Mouse (Mus musculus): ENCODE results near the gene Me1.

Gene Me1

DNA sequence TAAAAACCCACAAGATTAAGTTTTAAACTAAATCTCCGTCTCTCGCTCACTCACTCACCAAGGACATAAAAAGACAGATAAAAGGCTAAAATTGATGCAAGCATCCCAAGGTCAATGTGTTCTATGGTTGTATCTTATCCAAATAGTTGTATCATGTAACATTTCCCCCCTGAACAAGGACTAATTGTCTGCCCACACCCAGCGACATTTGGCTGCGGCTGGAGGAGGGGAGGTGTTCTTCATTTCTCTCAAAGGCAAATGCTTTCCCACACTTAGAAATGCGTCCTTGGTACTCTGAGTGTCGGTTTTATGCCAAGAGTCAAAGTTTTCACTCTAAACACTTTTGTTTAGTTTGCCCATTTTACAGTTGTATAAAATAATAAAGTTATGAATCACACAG lies 13.2 kb upstream of the Me1 start:
- no peak for DNase-seq (ENCODE audit: low spot score in 2 of 2)

DNA sequence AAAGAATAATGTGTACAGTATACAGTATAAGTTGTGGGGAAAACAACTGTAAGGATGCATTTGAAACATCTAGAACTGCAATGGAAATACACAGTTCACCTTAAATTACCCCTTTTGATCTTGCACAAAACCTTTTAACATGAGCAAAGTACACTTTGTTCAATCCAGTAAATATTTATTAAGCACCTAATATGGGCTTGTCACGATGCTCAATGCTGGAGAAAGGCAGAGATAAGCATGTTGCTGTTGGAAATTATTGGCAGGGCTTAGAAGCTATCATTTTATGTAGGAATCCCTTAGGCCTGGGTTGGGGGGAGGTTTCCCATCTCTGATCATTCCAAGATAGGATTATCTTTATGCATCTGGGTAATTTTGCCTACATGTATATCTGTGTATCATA lies 11.7 kb upstream of the Me1 start:
- no peak for DNase-seq (ENCODE audit: low spot score in 2 of 2)

DNA sequence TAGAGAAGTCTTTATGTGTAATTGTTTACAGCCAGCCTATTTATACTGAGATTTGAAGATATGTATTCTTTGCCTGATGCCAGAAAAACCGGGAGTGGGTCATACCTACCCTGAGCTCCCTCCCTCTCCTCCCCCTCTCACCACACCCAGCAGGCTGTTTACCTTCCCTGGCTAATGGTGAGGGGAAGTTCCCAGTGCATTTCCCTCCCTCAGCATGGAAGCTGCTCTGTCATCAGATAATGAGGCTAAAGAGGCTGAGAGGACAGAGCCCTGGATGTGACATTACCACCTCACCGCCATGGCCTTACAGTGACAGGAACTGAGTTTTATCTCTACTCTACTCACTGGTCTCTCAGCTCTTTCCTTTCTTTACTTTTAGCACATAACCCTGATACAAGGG lies 6.1 kb upstream of the Me1 start:
- no peak for DNase-seq (ENCODE audit: low spot score in 2 of 2)

DNA sequence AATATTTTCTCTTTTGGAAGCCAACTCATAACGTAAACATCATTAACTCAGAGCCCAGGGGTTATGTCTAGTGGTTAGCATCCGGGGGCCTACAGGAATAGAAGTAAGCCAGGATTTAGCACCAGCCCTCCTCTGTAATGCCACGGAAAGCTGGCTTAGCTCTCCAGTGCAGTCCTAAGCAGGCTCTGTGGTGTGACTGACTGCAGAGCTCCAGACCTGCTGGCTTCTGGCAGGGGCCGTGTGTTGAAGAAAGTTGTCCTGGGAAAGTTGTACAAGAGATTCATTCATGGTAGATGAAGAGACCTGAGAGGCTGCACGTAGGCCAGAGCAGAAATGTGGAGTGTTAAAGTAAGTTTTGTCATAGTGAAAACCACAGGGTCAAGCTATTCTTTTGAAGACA lies 5.5 kb upstream of the Me1 start:
- no peak for DNase-seq (ENCODE audit: low spot score in 2 of 2)

DNA sequence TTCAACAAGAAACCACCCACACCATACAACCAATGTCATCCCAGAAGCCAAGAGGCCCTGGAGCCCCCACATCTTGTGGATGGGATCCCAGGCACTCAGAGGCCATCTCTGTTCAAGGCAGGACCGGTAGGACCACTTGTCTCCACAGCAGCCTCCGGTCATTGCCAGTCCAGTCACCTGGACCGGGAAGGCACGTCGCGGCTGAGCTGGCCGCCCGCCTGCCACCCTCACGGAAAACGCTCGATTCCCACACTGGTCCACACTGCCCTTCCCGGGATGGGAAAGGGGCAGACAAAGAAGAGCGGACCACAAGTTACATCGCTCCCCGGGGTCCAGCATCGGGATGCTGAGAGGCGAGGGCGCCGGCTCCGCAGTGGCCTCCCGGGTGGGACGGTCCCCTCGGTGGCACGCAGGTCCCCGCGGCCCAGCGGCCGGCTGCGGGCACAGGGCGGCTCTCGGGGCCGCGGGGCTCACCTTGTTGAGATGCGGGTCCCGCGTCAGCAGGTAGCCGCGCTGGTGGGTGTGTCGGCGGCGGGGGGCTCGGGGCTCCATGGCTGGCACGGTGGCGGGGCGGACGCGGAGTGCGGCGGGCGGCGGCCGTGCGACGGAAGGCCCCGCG lies 445 bp downstream of the Me1 start:
- peak in 1 of 2 experiments; percentile 39 for DNase-seq (ENCODE audit: low spot score in 2 of 2)

DNA sequence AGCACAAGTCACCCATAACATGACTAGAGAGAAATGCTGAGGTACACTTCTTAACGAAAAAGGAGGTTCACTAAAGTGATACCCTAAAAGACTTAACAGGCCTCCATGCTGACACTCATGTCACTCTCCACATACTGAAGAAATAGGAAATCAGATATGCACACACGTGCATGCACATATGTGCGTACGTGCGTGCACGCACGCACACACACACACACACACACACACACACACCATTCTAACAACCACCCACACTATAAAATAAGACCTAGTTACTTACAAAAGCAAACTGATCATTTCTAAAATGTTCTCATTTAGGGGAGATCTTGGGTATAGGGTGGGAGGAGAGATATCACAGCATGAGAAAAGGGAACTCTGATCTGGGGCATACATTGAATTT lies 1.1 kb downstream of the Me1 start:
- no peak for DNase-seq (ENCODE audit: low spot score in 2 of 2)

DNA sequence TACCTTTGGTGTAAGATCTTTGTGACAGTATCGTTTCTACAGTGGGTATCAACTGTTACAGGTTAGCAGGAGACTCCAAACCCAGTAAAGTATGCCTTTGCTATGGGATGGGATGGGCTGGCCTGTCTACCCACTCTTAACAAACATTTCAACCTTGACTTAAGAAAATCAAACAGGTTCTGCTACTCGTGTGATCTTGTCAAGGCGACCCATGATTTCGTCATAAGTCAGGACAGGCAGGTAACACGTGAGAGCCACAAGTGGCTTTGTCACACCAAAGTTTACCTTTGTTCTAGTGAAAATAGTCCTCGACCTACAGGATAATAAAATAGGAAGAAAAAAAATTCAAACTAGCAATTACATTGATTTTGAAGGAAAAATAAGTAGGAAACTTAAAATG lies 1.8 kb downstream of the Me1 start:
- no peak for DNase-seq (ENCODE audit: low spot score in 2 of 2)

DNA sequence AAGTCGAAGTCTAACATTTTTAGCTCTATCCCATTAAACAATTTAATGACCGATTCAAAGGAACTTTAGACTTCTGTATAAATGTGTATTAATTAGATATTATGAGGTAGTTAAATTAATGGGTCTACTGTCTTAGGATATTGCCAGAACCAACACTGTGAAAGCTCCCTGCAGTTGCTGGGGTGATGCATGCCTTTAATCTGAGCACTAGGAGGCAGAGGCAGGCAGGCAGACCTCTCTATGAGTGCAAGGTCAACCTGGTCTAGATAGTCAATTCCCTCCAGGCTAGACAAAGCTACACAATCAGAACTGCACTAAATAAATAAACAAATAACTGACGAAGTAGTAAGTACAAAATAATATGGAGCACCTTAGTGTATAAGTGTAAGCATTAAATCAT lies 3.1 kb downstream of the Me1 start:
- no peak for DNase-seq (ENCODE audit: low spot score in 2 of 2)

DNA sequence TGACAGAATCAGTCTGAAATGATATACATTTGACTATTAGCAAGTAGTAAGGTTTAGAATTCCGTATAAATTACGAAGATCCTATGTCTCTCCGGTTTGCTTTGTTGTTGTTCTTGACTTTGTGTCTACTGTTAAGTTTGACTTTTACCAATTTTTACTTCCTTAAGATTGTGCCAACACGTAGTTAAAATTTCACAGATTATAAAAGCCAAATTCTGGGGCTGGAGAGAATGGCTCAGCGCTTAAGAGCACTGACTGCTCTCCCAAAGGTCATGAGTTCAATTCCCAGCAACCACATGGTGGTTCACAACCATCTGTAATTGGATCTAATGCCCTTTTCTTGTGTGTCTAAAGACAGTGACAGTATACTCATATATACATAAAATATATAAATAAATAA lies 3.5 kb downstream of the Me1 start:
- DNase-seq (ENCODE audit: low spot score in 2 of 2), result no peak

DNA sequence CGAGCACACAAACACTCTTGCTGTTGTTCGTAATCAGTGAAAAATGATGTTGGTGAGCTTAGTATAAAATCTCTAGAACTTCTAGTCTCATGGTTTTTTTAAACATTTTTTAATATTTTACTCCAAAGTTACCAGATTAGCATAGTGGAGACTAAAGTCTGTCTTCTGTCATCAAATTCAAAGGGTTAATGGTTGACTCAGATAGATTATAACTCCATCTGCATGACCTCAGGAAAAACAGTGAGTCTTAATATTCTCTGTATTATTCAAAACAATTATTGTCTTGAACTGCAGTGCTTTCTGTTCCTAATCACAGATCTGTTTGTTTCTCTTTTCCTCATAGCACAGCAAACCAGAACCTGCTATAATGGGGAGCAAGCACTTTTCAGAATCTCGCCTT lies 4.7 kb downstream of the Me1 start:
- no peak for DNase-seq (ENCODE audit: low spot score in 2 of 2)

DNA sequence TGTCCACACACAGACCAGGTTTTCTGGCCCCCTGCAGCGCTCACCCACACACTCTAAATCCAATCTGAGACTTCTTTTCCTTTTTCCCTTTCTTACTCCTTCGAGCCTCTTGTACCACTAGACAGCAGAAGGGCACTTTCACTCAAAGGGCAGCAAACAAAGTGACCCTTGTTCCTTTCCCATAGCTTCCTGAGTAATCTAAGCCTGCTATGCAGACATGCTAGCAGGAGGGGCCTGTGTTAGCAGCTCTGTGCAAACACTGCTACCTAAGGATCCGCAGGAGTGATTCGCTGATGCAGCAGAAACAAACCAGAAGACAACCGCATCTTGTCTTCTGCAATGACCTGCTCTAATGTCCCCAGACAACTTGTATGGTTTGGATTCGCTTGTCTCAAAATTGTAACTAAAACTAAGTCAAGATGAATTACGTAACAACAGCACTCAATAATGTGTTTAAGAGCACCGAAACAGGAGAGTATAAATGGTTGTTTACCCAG lies 12.0 kb downstream of the Me1 start:
- no peak for DNase-seq (ENCODE audit: low spot score in 2 of 2)

DNA sequence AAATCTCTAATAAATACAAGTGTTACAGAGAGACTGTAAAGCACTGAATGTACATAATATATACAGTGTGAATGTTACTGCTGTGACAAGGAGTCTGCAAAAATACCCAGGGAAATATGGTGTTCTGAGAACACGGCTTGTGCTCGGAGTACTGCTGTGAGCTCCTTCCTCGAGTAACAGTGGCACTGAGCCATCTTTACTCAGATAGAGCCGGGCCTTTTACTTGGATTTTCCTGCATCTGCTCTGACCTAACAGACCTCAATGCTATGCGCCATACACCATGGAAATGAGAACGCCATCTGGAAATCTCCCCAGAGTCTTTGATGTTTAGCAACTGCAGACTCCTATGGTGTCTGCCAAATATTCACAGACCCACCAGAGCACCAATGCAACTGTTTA lies 12.9 kb downstream of the Me1 start:
- DNase-seq (ENCODE audit: low spot score in 2 of 2), result no peak

DNA sequence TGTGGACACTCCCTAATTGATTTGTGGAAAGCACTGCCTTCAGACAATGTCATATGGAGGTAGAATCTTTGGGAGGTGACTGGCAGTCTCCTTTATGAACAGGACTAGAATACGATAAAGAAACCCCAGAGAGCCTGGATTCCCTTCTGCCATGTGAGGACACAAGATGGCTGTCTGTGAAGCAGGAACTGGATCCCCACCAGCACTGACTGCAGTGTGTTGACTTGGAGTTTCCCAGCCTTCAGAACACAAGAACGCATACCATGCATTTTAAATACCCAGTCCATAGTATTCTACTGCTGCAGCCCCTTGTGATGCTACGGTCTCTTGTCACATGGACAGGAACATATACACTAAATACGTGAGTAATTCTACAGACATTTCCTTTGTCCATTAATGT lies 13.5 kb downstream of the Me1 start:
- DNase-seq (ENCODE audit: low spot score in 2 of 2), result no peak

DNA sequence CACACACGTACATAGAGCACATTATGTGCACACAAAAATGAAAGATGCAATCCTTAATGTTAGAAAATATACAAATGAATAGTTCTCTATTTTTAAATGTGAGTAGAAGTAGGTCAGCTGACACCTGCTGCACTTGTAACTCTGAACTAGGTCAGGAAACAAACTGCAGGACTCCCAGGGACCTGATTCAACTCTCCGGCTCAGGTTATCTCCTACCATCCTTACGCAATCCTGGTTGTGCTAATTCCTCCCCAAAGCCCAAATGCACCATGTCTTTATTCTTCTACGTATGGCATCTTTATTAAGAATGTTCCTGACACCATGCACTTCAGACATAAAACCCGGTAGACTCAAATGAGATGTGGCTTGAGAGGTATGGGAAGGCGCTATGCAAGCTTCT lies 15.3 kb downstream of the Me1 start:
- DNase-seq (ENCODE audit: low spot score in 2 of 2), result no peak

DNA sequence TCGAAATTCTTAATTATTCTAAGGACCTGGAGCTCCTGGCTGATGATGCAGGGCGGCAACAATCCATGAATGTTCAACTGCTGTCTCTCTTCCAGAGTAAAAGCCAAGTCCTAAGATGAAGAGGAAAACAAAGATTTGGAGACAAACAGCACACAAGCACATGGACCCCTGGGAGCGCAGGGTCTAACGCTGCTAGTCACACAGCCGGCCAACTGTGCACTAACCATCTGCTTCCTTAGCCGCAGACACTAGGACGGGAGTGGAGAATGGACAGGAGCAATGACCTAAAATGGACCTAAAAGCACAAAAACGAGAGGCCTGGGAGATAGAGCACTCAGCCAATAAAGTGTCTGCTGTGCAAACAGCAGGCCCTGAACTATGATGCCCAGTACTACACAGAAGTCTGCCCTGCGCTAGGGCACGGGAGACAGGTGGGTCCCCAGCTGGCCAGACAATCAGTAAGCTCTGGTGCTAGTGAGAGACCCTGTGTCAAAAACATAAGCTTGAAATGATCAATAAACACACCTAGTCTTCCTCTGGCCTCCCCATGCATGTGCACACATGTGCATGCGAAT lies 15.8 kb downstream of the Me1 start:
- DNase-seq (ENCODE audit: low spot score in 2 of 2), result no peak

DNA sequence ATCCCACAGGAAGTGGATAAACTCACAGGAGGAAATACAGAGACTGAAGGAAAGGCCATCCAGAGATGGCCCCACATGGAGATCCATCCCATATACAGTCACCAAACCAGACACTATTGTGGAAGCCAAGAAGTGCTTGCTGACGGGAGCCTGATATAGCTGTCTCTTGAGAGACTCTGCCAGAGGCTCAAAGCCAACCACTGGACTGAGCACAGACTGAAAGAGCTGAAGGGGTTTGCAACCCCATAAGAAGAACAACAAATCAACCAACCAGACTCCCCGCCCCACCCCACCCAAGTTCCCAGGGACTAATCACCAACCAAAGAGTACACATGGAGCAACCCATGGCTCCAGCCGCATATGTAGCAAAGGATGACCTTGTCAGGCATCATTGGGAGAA lies 19.5 kb downstream of the Me1 start:
- no peak for DNase-seq (ENCODE audit: low spot score in 2 of 2)

DNA sequence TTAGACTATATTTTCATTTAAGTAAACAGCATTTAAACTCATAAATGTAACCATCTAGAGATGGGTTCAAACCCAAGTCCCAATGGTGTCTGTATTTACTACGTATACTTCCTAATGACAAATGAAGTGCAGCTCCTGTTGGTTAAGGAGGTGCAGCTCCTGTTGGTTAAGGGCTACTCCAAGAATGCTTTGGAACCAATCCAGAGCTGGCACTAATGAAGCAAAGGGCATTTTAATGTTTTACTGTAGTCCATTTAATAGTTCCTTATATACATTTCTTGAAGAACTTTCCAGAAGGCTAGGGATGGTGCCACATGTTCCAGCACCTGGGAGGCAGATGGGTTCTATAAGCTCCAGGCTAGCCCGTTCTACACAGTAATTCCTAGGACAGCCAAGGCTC lies 20.3 kb downstream of the Me1 start:
- DNase-seq (ENCODE audit: low spot score in 2 of 2), result no peak

DNA sequence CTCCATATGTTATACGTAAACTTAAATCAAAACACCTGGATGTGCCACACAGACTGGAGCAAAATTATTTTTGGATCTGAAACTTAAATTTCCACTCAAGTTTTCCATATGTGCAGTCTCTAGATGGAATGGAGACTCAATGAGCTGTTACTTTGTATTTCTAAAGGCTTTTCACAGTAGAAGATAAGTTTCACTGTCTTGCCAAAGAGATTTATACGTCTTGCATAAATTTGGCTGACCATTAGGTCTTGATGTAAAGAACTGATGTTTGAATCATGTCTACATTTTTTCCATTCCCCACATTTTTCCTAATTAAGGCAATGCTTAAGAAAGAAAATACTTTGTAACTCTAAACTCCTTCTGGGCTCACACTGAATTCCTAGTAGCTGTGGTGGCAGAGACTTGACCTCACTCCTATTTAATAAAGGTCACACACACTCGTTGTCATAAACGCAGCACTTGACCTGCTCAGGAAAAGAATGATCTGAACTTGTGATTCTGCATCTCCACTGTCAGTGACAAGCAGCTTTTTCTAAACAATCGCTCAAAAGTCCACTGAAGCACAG lies 22.8 kb downstream of the Me1 start:
- DNase-seq (ENCODE audit: low spot score in 2 of 2), result no peak

DNA sequence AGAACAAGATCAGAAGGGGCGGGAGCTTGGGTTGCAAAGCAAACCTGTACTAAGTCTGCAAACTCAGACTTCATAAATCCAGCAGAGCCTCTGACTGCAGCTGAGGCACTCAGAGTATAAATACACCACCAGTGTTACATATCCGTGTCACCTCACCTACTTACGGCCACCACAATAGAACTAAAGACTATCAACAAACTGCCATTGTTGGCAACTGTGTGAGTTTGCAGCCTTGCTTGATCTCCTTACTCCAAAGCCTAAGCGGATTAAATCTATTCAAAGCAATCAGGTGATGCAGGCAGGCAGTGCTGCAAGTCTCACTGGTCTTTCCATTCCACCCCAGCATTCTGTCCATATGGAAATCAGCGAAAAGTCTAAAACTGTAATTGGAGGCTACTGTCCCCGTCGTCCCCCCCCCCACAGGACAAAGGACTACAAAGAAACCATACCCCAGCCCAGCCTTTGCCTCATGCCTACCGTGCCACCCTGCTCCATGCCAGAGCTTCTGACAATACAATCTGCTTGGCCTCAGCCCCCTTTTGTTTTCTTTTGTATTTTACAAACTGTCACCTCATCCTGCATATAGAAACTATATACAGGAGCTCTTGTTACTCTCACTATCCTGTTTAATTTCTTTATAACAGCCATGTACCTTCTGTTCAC lies 27.0 kb downstream of the Me1 start:
- DNase-seq (ENCODE audit: low spot score in 2 of 2), result no peak

DNA sequence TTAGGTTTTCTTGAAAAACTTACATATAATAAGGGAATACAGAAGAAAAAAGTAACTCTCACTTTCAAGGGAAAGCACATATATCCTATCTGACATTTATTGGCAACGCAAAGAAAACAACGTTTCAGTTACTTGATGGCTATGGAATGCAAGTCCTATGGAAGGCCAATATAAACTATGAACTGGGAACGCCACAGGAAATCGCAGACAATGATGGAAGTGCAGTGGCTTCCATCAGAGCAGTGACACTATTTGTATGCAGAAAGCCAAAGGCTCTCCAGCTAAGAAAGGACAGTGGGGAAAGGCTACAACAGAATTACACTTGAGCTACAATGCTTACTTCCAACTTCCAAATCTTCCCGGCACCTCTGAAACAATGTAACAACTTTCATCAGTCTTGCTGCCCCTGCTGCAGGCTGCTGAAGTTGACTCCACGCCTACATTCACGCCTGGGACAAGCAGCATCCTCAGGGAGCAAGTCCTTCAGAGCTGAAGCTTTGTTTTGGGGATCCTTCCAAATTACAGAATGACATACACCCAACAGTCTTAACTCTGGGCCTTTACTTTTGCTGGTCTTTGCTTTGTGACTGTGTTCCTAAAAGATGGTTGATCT lies 28.5 kb downstream of the Me1 start:
- DNase-seq (ENCODE audit: low spot score in 2 of 2), result no peak

DNA sequence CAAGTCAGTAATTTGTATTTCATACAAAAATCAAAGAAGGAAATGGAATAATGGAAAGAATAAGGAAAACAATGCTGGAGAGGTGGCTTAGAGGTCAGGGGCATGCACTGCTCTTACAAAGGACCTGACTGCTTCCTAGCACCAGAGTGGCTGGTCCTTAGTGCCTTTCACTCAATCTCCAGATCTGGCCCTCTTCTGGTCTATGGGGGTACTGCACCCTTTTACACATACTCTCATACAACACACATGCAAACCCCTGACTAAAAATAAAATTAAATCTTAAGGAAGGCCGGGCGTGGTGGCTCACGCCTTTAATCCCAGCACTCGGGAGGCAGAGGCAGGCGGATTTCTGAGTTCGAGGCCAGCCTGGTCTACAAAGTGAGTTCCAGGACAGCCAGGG lies 34.1 kb downstream of the Me1 start:
- DNase-seq (ENCODE audit: low spot score in 2 of 2), result peak in 1 of 2 experiments; percentile 11

DNA sequence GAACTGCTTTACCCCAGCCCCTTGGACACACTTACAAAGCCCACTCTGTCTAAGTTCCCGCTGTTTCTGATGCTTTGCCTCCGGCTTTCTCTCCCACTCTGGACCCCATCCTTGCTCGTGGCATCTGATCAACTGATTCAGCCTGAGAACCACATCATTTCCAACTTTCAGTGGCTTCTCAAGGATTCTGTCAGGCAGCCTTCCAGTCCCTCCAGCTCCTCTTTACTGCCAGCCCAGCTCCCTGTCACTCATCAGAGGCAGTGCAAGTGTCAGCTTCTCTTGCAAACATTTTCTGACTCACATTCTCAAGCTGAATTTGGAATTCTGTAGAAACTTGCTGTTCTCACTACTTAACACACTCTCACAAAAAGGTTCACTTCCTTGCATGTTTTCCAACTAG lies 34.5 kb downstream of the Me1 start:
- no peak for DNase-seq (ENCODE audit: low spot score in 2 of 2)

DNA sequence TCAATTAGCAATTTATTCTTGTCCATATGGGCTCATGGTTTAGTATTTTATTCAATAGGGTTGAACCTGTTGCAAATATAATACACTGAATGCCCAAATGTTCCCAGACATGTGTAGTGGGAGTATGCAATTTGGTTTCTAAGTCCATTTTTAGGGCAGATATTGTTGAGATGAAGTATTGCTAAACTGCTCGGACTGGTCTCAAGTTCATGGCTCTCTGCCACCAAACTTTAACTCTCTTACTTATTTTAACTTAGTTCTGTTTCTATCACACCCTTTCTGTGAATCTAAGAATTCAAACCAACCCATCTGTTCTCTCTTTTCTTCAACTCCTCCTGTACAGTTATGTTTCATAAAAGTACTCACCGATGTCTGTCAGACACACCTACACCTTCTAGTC lies 35.4 kb downstream of the Me1 start:
- no peak for DNase-seq (ENCODE audit: low spot score in 2 of 2)
